Mouse (Mus musculus) kidney, postnatal 36 days (tissue): ENCODE measurements at regions not wholly inside any gene's neighbourhood (a gene's known extent, or its start where the extent isn't known, plus 50 kb on each side); places are given as distances from the start of the nearest gene placed in this dataset.

Experiments
- DNase-seq, 2 experiments: peaks; one replicate each; pipeline ENCODE4 v3.0.0; 2021 to 2022; ENCODE audit warnings: mixed read lengths in 2 of 2

GRCm38 (mm10) chr14:120560416-120560815 is 82.2 kb downstream of the Rap2a start:
- no peak for DNase-seq

- DNase-seq = no peak
Measured at GRCm38 (mm10) chr14:120560987-120561386, 82.7 kb downstream of the Rap2a start.

GRCm38 (mm10) chr14:120566945-120567344 is 88.7 kb downstream of the Rap2a start:
- no peak for DNase-seq

GRCm38 (mm10) chr14:120568054-120568453 is 89.8 kb downstream of the Rap2a start:
- DNase-seq = no peak

- no peak for DNase-seq
Measured at GRCm38 (mm10) chr14:120572238-120572637, 94.0 kb downstream of the Rap2a start.

GRCm38 (mm10) chr14:120575202-120575601 is 97.0 kb downstream of the Rap2a start:
- no peak for DNase-seq

- DNase-seq = no peak
Measured at GRCm38 (mm10) chr14:120578352-120579080, 100.3 kb downstream of the Rap2a start.

- peak in 1 of 2 experiments; percentile 14 for DNase-seq
Measured at GRCm38 (mm10) chr14:120583807-120584206, 105.6 kb downstream of the Rap2a start.

- DNase-seq = no peak
Measured at GRCm38 (mm10) chr14:120592191-120592590, 113.9 kb downstream of the Rap2a start.

- DNase-seq = no peak
Measured at GRCm38 (mm10) chr14:120600414-120600935, 122.2 kb downstream of the Rap2a start.

GRCm38 (mm10) chr14:120601510-120601909 is 123.3 kb downstream of the Rap2a start:
- no peak for DNase-seq

GRCm38 (mm10) chr14:120603849-120604492 is 125.7 kb downstream of the Rap2a start:
- DNase-seq = no peak

GRCm38 (mm10) chr14:120607801-120608200 is 129.6 kb downstream of the Rap2a start:
- DNase-seq = no peak

- DNase-seq = no peak
Measured at GRCm38 (mm10) chr14:120611311-120611710, 133.1 kb downstream of the Rap2a start.

- peak; percentile 25 to 48 for DNase-seq
Measured at GRCm38 (mm10) chr14:120626223-120626935, 148.1 kb downstream of the Rap2a start.

GRCm38 (mm10) chr14:120626936-120627277 is 148.7 kb downstream of the Rap2a start:
- no peak for DNase-seq

- no peak for DNase-seq
Measured at GRCm38 (mm10) chr14:120632771-120633170, 154.5 kb downstream of the Rap2a start.

GRCm38 (mm10) chr14:120636726-120637400 is 158.6 kb downstream of the Rap2a start:
- no peak for DNase-seq

GRCm38 (mm10) chr14:120637486-120638125 is 159.4 kb downstream of the Rap2a start:
- DNase-seq = no peak

- no peak for DNase-seq
Measured at GRCm38 (mm10) chr14:120642591-120642990, 164.3 kb downstream of the Rap2a start.

GRCm38 (mm10) chr14:120652034-120652433 is 173.8 kb downstream of the Rap2a start:
- DNase-seq = no peak

- DNase-seq = peak; percentile 35 to 74
Measured at GRCm38 (mm10) chr14:120660321-120660781, 182.1 kb downstream of the Rap2a start.
